Mouse (Mus musculus) forebrain, embryonic 10.5 days (tissue): ENCODE measurements at regions not wholly inside any gene's neighbourhood (a gene's known extent, or its start where the extent isn't known, plus 50 kb on each side); places are given as distances from the start of the nearest gene placed in this dataset.

Source experiments
- DNase-seq: peaks from one replicate; pipeline ENCODE4 v3.0.0-alpha.2; 2017; ENCODE audit warnings: low spot score; ENCODE audit errors: extremely low spot score
- H3K27ac ChIP-seq: fragments of 300-500 bp; sonication (generic); 2 replicates; pipeline ENCODE4 v1.5.1; 2016; ENCODE audit warnings: mild to moderate bottlenecking
- H3K27me3 ChIP-seq: fragments of 300-500 bp; sonication (generic); 2 replicates; pipeline ENCODE4 v1.6.1; 2016; ENCODE audit warnings: mild to moderate bottlenecking; ENCODE audit not compliant: poor library complexity, severe bottlenecking
- H3K36me3 ChIP-seq: fragments of 300-500 bp; sonication (generic); replicated peaks from 2 replicates; pipeline ENCODE4 v1.6.1; 2016; ENCODE audit warnings: mild to moderate bottlenecking, moderate library complexity
- H3K4me1 ChIP-seq: fragments of 300-500 bp; sonication (generic); 2 replicates; pipeline ENCODE4 v1.6.1; 2016
- H3K4me3 ChIP-seq: fragments of 300-500 bp; sonication (generic); 2 replicates; pipeline ENCODE4 v1.5.1; 2016; ENCODE audit warnings: mild to moderate bottlenecking, moderate library complexity
- H3K9me3 ChIP-seq: fragments of 300-500 bp; sonication (generic); 2 replicates; pipeline ENCODE4 v1.6.1; 2016; ENCODE audit warnings: mild to moderate bottlenecking, moderate library complexity
- WGBS: fragments of 180-500 bp; shearing (Covaris S2); methylation state at CpG from one replicate; pipeline ENCODE4 v1.1.7; 2016; 5-methylcytosine and 5-hydroxymethylcytosine counted together

DNA sequence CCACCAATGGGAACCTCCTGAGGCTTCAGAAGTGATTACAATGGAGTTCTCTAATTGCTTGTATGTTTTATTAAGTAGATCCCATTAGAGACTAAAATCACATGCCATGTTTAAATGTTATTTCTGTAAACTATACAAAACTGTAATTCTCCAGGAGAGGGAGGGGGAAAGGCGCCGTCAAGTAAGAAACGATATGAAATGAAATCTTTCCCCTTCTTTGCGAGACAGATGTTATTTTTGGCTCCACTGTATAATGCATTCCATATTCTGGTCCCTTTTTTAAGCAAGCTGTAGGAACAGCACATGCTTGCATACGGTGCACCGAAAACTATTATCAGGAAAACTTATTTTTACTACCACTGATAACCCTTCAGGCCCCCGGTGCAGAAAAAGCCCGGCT is 141.0 kb upstream of the Gdnf start:
- H3K9me3 ChIP-seq: no peaks in the 10 kb centered on the region
- no peak for DNase-seq
- no peak overlapping the region for H3K4me3 ChIP-seq
- no peaks in the 10 kb centered on the region for H3K4me1 ChIP-seq
- no peaks in the 10 kb centered on the region for H3K36me3 ChIP-seq
- H3K27me3 ChIP-seq: no peaks in the 10 kb centered on the region
- no peak overlapping the region for H3K27ac ChIP-seq
- 91% methylated on average over 8 of the region's 8 CpGs for WGBS

- no peak for DNase-seq
Observed at GRCm38 (mm10) chr15:7676970-7677369, 133.7 kb upstream of the Gdnf start.

GRCm38 (mm10) chr15:7678711-7679110 is 131.9 kb upstream of the Gdnf start:
- Histone ChIP-seq H3K27ac (no peak overlapping the region), H3K4me1 (peaks cover 8% of the 10 kb centered on the region; the same call in 1 of the 2 replicates), H3K27me3 (no peaks in the 10 kb centered on the region), H3K9me3 (no peaks in the 10 kb centered on the region), H3K36me3 (no peaks in the 10 kb centered on the region), H3K4me3 (no peak overlapping the region)
- no peak for DNase-seq
- 93% methylated on average over 8 of the region's 8 CpGs for WGBS

More at GRCm38 (mm10) chr15:7676970-7677369, 133.7 kb upstream of the Gdnf start:
- Histone ChIP-seq H3K9me3 (no peaks in the 10 kb centered on the region), H3K36me3 (no peaks in the 10 kb centered on the region), H3K27ac (no peak overlapping the region), H3K4me1 (no peaks in the 10 kb centered on the region), H3K4me3 (no peak overlapping the region), H3K27me3 (no peaks in the 10 kb centered on the region)
- WGBS: 81% methylated on average over 1 of the region's 1 CpGs

- Histone ChIP-seq H3K36me3 (no peaks in the 10 kb centered on the region), H3K4me3 (no peak overlapping the region), H3K27me3 (no peaks in the 10 kb centered on the region), H3K9me3 (no peaks in the 10 kb centered on the region), H3K27ac (no peak overlapping the region), H3K4me1 (peaks cover 8% of the 10 kb centered on the region; the same call in 1 of the 2 replicates)
- no peak for DNase-seq
- 88% methylated on average over 4 of the region's 4 CpGs for WGBS
Observed at GRCm38 (mm10) chr15:7681011-7681410, 129.6 kb upstream of the Gdnf start.

DNA sequence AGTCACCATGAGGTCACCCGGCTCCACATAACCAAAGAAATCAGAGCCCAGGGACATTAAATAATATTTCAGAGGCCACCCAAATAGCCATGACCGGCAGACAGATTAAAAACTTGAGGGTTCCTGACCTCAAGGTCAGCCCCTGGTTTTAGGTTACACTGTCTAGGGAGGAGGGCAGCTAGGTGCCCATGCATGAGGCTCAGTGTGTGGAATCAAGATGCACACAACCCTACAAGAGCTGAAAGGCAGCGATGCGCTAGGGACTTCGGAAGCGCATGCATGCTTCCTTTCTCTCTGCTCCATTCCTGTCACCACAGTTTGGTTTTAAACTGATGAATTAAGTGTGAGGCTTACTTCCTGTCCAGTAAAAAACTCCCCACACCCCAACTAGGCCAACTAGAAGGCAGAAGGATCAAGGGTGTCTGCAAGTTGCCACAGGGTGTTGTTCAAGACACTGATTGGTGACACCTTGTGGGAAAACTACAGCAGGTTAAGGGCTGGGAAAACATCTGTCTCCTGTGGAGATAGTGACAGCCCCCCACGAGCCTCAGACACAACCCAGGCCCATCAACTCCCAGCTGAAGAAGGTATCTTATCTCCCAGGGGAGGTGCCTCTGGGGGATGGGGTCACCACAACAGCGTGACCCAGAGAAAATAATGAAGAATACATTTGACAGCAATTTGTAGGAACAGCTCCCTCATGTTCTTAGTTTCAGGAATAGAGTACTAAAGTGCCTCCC is 127.2 kb upstream of the Gdnf start:
- H3K9me3 ChIP-seq: no peaks in the 10 kb centered on the region
- H3K4me3 ChIP-seq: no peak overlapping the region
- WGBS: 69% methylated on average over 8 of the region's 8 CpGs
- no peaks in the 10 kb centered on the region for H3K27me3 ChIP-seq
- no peak for DNase-seq
- H3K36me3 ChIP-seq: no peaks in the 10 kb centered on the region
- H3K27ac ChIP-seq: no peak overlapping the region
- peaks cover 8% of the 10 kb centered on the region; the same call in 1 of the 2 replicates for H3K4me1 ChIP-seq

DNA sequence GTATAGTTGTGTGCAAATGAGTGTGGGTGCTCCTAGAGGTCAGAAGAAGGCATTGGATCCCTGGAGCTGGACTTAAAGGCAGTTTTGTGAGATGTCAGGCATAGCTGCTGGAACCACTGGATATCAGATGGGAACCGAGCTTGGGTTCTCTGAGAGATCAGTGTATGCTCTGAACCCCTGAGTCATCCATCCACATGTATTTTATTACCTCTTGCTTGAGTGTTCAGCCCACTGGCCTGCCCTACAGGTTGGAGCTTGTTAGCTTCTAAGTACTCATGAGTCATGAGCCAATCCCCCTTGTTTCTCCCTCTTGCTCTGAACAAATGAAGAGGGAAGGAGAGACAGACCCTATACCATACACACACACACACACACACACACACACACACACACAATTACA is 119.4 kb upstream of the Gdnf start:
- DNase-seq: no peak
- no peaks in the 10 kb centered on the region for H3K4me1 ChIP-seq
- no peak overlapping the region for H3K4me3 ChIP-seq
- H3K27ac ChIP-seq: no peak overlapping the region
- WGBS: 81% methylated on average over 1 of the region's 1 CpGs
- no peaks in the 10 kb centered on the region for H3K9me3 ChIP-seq
- no peaks in the 10 kb centered on the region for H3K36me3 ChIP-seq
- no peaks in the 10 kb centered on the region for H3K27me3 ChIP-seq

DNA sequence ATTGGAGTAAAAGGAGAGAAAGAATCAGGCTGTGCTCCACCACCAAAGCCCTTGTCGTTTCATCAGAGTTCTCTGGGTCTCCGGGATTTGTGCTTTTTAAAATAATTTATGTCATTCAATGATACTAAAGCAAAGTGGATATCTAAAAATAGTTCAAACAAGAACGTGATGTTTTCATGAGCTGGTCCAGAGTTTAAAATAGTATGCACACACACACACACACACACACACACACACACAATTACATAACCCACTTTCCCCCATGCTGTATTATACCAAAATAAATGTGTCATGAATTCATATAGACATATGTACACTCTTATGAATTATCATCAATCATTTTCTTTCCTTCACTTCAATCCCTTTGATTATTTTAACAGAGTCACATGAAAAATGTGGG is 118.5 kb upstream of the Gdnf start:
- no peak for DNase-seq
- H3K4me1 ChIP-seq: no peaks in the 10 kb centered on the region
- H3K27ac ChIP-seq: no peak overlapping the region
- H3K36me3 ChIP-seq: no peaks in the 10 kb centered on the region
- H3K27me3 ChIP-seq: no peaks in the 10 kb centered on the region
- WGBS: 91% methylated on average over 3 of the region's 3 CpGs
- H3K4me3 ChIP-seq: no peak overlapping the region
- no peaks in the 10 kb centered on the region for H3K9me3 ChIP-seq

DNA sequence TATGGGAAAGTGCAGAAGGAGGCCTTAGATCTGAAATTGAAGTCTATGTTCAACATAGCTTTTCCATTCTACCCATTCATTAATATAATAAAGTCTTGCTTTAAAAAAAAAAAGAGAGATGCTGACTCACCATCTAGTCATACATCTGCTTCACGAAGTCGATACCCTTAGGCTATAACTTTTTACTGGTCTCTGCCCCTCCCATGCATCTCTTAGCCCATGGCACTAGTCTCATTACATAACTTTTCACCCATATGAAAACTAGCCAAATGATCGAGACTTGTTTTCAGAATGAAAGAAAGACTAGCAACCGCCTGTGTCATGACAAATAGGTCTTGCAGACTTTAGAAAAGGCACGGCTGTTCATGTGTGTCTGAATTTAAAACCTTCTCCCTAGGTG is 116.6 kb upstream of the Gdnf start:
- Histone ChIP-seq H3K27me3 (no peaks in the 10 kb centered on the region), H3K4me3 (no peak overlapping the region), H3K36me3 (no peaks in the 10 kb centered on the region), H3K4me1 (peaks cover 8% of the 10 kb centered on the region), H3K9me3 (no peaks in the 10 kb centered on the region), H3K27ac (no peak overlapping the region)
- WGBS: 89% methylated on average over 5 of the region's 5 CpGs
- no peak for DNase-seq

DNA sequence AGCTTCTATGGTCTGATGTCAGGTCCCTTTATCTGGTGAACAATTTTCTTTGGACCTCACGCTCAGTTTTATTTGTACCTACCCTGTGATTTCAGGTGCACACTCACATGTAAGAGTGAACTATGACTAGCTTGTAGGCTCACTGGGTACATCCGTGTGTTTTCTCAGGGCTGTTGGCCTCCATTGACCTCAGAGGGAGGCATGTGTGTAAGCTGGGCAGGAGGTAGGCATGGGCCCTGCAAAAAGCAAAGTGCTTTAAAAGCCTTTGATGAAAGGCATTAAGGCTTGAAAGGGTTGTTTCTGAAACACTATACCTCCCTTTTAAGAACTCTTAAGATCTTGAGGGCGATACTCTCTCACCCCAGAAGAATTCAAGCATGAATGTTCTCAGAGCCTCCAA is 112.9 kb upstream of the Gdnf start:
- no peak for DNase-seq
- 50% methylated on average over 3 of the region's 3 CpGs for WGBS
- H3K4me1 ChIP-seq: peaks cover 8% of the 10 kb centered on the region

GRCm38 (mm10) chr15:7708836-7709235 is 101.8 kb upstream of the Gdnf start:
- H3K36me3 ChIP-seq: no peaks in the 10 kb centered on the region
- 92% methylated on average over 5 of the region's 5 CpGs for WGBS
- H3K4me1 ChIP-seq: peaks cover 4% of the 10 kb centered on the region; the same call in 1 of the 2 replicates
- DNase-seq: no peak
- no peak overlapping the region for H3K4me3 ChIP-seq
- no peaks in the 10 kb centered on the region for H3K27me3 ChIP-seq
- H3K27ac ChIP-seq: no peak overlapping the region
- no peaks in the 10 kb centered on the region for H3K9me3 ChIP-seq

More for the DNA sequence above, 112.9 kb upstream of the Gdnf start:
- Histone ChIP-seq H3K4me3 (no peak overlapping the region), H3K27me3 (no peaks in the 10 kb centered on the region), H3K9me3 (no peaks in the 10 kb centered on the region), H3K27ac (no peak overlapping the region), H3K36me3 (no peaks in the 10 kb centered on the region)

GRCm38 (mm10) chr15:7714641-7715040 is 96.0 kb upstream of the Gdnf start:
- Histone ChIP-seq H3K27me3 (no peaks in the 10 kb centered on the region), H3K9me3 (no peaks in the 10 kb centered on the region), H3K27ac (no peak overlapping the region), H3K4me3 (no peak overlapping the region), H3K36me3 (no peaks in the 10 kb centered on the region), H3K4me1 (peaks cover 4% of the 10 kb centered on the region; the same call in 1 of the 2 replicates)
- DNase-seq: no peak
- WGBS: 83% methylated on average over 1 of the region's 1 CpGs

GRCm38 (mm10) chr15:7716188-7716587 is 94.5 kb upstream of the Gdnf start:
- Histone ChIP-seq H3K9me3 (no peaks in the 10 kb centered on the region), H3K27me3 (no peaks in the 10 kb centered on the region), H3K36me3 (no peaks in the 10 kb centered on the region), H3K4me1 (peaks cover 4% of the 10 kb centered on the region; the same call in 1 of the 2 replicates), H3K27ac (no peak overlapping the region), H3K4me3 (no peak overlapping the region)
- 88% methylated on average over 1 of the region's 1 CpGs for WGBS
- DNase-seq: no peak

DNA sequence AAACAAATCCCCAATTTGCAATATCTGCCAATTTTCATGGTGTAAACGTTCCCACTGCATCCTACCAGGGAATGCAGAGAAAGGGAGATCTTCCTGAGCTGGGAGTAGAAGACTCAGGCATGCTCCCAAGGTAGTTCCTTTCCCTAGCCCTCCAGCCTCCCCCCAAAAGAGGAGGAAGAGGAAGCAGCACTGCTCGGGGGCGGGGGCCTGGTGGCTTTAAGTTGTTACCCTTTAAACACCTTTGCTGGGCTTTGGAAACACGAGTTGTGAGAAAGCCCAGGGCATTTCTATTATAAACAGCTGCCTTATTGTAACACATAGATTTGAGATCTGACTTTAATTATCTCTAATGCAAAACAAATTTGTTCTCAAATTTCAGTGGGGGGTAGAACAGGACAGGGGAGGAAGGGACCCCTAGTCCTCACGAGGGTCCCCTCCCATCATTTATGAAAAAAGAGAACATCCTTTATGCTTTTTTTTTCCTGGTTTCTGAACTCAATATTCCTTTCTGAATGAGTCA is 87.4 kb upstream of the Gdnf start:
- Histone ChIP-seq H3K27ac (no peak overlapping the region), H3K9me3 (no peaks in the 10 kb centered on the region), H3K4me3 (no peak overlapping the region), H3K4me1 (peaks cover 24% of the 10 kb centered on the region), H3K36me3 (no peaks in the 10 kb centered on the region), H3K27me3 (no peaks in the 10 kb centered on the region)
- no peak for DNase-seq
- WGBS: 43% methylated on average over 5 of the region's 5 CpGs
